Mouse (Mus musculus) A20 (cell line): Measurements from ENCODE around the gene 3830406C13Rik.
"Not testable (repeated sequence)": the region's sequence is repeated elsewhere in the genome, so short reads cannot be mapped to it uniquely, and the experiment has no call there.

Source experiments
- DNase-seq: peaks from one replicate; pipeline ENCODE4 v3.0.0-alpha.2; 2011; ENCODE audit warnings: low read depth, low spot score

The 3830406C13Rik gene

DNA sequence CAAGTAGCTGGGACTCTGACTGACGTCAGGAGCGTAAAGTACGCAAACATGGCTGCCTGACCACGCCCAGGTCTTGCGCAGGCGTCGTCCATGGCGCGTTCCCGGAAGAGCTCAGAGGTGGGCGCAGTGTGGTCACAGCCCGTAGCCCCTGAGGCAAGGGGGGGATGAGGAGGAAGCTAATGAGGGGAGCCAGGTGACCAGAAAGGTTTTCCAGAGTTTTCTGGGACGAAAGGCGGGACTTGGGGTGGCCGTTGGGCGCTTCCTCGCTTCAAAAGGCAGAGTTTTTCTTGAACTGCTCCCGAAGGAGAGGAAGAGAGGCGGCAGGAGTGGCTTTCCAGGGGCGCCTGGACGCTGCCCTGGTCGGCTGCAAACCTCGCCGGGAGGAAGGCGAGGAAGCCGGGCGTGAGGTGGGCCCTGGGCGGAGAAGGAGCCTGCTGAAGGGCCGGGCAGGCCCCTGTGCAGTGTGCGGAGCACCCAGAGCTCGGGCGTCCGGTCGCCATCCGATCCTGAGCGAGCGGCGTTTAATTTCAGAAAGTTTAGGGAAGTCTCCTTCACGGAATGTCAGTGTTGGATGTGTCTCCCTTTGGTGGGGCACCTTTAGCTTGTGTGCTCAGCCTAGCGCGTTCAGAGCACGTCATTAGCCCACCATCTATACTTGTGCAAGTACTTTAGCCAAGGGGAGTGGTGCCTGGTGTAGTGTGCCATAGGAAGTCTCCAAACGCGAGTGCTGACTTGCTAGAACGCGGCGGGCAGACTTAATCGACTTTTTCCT is at the start of gene 3830406C13Rik:
TSS of gene 3830406C13Rik (plus strand) at position 33 of the 772 bp plus-strand sequence.
- DNase-seq, result peak; percentile 88

GRCm38 (mm10) chr14:12243726-12244125 is 40.2 kb upstream of the 3830406C13Rik start:
- DNase-seq, result peak; percentile 20

DNA sequence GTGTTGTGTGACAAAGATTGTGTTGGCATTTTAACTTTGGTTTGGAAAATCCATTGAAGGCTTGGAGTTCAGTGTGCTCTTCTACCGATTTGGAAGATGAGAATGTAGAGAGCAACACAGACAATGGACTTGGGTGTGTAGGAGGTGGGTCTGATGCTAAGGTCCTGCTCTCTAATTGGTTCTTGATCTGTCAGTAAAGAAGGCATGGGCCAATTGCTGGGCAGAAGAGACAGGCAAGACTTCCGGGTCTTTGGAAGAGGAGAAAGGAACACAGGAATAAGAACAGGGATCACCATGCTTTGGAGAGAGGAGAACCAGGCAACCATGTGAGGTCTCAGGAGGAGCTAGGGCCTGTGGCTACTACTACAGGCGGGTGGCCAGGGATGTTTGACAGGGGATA is 7.9 kb upstream of the 3830406C13Rik start:
- DNase-seq, result no peak

DNA sequence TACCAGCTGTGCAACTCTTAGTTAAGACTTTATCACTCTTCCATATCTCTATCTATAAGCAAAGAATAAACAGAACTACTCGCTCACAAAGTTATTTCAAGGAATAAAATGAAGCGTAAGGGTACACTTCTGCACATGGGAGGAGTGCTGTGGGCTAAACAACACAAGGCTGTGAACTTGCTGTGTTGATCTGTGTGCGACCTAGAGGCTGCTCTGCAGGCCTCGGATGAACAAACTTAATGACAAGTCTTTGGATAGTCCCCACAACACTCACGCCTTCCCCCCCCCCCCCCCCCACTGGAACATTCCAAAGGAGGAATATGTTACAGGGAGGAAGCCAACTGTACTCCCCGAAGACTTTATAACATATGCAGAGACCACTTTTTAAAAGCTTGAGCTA is 332 bp upstream of the 3830406C13Rik start, which contains the start of gene Gm49355:
TSS of gene Gm49355 (plus strand) at position 336 of the 400 bp plus-strand sequence.
- no peak for DNase-seq

DNA sequence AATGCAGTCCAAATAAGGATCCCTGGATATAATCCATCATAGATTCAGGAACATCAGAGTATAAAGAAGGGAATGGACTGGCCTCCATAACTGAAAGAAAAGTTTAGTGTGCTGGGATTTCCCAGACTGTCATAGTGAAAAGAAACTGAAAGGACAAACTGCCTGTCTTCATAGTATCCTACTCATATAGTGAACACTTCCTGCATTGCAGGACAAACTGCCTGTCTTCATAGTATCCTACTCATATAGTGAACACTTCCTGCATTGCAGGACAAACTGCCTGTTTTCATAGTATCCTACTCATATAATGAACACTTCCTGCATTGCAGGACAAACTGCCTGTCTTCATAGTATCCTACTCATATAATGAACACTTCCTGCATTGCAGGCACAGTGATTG is 5.8 kb downstream of the 3830406C13Rik start:
- not testable (repeated sequence) for DNase-seq

- DNase-seq, result no peak
Observed at GRCm38 (mm10) chr14:12296391-12296790, 12.4 kb downstream of the 3830406C13Rik start.

DNA sequence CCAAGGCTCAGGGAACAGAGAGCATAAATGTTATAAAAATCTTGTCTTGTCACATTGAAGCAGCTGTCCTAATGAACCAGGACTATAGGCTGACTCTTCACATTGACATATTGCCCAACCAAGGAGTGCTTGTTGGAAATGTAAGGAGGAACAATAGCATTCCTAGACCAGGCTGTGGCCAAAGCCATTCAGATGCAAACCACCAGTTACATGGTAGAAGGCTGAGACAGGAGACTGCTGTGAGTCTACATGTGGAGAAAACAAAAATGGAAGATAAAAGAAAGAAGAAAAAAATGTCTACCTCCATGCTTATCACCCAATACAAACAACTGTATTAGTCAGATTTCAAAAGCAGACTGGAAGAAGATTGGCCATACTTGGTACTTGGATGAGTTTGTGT is 15.2 kb downstream of the 3830406C13Rik start:
- no peak for DNase-seq

GRCm38 (mm10) chr14:12299654-12300053 is 15.7 kb downstream of the 3830406C13Rik start:
- no peak for DNase-seq

GRCm38 (mm10) chr14:12300275-12300674 is 16.3 kb downstream of the 3830406C13Rik start:
- DNase-seq, result no peak

DNA sequence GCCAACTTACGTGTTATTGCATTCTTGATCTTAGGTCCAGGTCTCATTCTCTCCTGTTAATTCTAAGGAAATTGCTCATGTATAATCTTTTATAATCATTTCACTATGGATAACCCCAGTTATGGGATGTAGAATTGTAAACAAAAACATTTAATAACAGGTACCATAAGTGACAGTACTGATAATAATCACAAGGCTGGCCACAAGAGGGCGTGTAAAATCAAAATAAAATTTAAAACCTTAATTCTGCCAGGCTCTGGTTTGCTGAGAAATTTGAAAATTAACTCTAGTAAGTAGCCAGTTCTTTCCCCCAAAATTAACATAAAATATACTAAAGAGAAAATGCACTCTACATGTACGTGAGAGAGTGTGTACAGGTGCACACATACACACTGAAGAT is 16.7 kb downstream of the 3830406C13Rik start:
- peak; percentile 13 for DNase-seq

DNA sequence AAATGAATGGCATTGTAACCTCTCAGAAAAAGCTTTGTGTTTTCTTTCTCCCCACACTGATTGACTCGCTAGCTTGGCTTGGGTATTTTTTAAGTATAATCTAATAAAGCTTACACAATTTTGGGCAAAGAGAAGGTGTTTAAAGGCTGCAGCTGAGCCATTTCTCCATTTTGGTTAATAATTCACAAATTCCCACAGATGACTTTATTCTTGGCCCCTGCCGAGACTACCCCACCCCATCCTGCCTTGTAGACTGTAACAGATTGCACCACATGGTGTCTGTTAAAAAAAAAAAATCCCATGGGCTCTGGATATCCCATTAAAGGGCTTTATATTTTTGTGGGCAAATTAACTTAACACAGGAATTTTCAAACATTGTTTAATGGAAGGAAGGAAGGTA is 19.1 kb downstream of the 3830406C13Rik start:
- DNase-seq, result no peak

- DNase-seq, result no peak
Observed at GRCm38 (mm10) chr14:12333622-12334021, 49.6 kb downstream of the 3830406C13Rik start.

DNA sequence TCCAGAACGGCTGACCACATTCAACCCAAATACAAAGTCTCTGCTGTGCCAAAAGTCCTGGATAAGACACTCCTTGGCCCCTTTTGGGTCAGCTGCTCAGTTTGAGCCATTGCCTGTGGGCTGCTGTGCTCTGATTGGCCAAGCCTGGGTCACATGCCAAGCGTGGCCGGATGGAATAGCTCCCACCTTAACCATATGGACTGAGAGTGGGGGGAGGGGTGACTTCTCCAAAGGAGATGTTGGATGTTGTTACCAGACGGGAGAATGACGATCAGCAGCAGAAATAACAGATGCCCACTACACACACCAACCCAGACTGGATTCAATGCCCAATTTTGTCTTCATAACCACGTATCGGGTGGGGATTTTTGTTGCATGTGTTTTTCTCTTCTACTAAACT is 51.0 kb downstream of the 3830406C13Rik start:
- no peak for DNase-seq

GRCm38 (mm10) chr14:12337421-12337997 is 53.5 kb downstream of the 3830406C13Rik start:
- no peak for DNase-seq

DNA sequence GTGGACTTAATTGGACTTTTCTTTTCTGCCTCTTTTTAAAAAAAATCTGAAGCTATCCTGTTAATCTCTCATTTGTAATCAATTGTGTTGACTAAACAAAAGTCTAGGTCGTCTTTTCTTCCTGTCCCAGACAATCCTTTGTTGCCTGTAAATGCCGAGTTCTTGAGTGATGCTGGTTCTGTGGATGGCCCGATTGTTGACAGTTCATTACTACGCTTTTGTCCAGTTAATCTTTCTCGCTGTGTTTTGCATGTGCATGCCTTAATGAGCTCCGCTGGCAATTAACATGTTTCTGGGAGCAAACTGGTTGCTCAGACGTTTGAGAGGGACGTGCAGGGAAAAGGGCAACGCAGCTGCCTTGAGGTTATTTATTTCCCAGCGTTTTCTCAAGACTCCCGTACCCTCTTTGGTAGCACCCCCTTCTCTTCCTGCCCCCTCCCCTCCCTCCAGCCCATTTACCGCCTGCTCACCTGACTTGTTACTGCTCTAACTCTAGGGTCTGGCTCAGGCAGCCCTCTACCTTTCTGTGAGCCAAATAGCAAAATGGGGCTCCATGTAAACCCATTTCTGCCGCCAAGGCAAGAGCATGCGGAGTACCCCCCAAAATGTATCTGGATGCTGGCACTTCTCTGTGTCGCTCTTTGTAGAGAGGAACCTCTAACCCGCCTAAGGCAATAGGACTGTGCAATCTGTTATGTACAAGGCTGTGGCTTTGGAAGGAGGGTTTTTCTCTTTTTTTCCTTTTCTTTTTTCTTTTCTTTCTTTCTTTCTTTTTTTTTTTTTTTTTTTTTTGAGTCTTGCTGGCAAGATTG is 54.2 kb downstream of the 3830406C13Rik start:
- no peak for DNase-seq

DNA sequence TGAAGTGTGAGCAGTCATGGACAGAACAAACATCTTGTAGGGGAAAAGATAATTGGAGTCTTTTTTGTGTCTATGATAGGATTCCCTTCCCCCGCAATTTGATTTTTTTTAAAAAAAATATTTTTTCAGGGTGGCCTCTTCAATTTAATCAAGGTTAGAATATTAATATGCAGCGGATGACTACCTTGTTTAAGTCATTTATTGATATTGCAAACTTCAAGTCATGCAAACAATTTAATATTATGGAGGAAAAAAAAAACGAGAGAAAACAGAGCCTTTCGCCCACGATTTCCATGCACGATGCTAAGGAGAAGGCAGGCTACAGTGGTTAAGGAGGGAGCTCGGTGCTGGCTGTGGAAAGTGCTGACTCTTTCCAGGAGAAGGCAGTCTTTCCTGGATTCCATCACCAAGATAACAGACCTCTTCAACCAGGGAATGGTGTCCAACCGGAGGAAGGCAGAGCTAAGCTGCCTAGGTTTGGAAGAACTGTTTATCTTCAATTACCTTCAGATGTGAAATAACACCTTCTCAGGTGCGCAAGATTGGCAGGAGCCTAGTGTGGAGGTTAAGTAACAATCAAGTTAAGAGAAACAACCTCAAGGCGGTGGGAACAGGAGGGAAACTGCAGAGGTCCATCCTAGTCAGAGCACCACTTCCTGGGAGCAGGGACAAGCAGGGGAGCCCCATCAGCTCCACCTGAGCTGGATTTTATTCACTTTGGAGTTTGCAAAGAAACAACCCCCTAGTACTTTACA is 55.0 kb downstream of the 3830406C13Rik start:
- no peak for DNase-seq

GRCm38 (mm10) chr14:12340238-12341074 is 56.5 kb downstream of the 3830406C13Rik start:
- no peak for DNase-seq

DNA sequence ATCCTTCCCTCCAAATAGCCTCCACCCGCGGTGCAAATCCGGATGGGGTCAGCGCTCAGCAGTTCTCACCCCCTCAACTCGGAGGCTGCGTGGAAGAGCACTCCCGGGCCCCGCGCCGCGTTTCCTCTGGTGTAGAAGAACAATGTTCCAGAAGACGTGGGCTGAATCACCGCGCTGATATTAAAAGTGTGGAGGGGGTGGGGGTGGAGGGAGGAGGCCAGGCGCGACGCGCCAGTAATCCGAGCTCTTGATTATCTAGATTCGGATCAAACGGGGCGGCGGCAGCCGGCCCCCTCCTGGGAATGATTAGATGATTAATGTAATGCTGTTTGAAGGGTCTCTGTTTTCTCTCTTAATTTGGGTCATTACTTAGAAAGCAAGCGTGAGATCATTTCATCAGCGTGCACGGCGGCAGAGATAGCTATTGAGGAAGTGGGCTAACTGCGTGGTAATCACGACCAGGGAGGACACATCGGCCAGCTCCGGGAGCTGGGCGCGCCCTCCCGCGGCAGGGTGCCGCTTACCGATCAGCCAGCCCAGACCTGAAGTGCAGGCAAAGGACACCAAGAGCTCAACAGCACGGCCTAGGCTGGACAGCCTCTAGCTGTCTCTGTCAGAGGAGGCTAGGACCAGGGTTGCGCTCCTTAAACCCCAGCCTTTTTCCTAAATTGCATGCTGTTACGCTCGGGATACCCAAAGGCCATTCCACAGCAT is 57.3 kb downstream of the 3830406C13Rik start:
- no peak for DNase-seq

GRCm38 (mm10) chr14:12341789-12342457 is 58.0 kb downstream of the 3830406C13Rik start:
- DNase-seq, result no peak
